Mouse (Mus musculus) liver, embryonic 11.5 days (tissue): ENCODE results near the gene Mast1. TPM values are rescaled to one million over a fixed set of nuclear protein-coding genes. Genes with fewer than 3 reads are reported as not detected.

Experiments
- ATAC-seq: fragments of 200-750 bp; cut with Nextera tagmentation; replicated peaks from 2 replicates; pipeline ENCODE4 v1.8.0; 2017; ENCODE audit warnings: moderate number of reproducible peaks, mild to moderate bottlenecking, moderate TSS enrichment, moderate library complexity; ENCODE audit not compliant: low FRiP score
- DNase-seq: peaks from one replicate; pipeline ENCODE4 v3.0.0-alpha.2; 2017; ENCODE audit warnings: low spot score
- H3K27ac ChIP-seq: fragments of 300-500 bp; sonication (generic); 2 replicates; pipeline ENCODE4 v1.5.1; 2014; ENCODE audit warnings: mild to moderate bottlenecking, low read depth, low read length, control low read depth
- H3K27me3 ChIP-seq: fragments of 300-500 bp; sonication (generic); replicated peaks from 2 replicates; pipeline ENCODE4 v1.6.1; 2014; ENCODE audit warnings: low read length, mixed read lengths; ENCODE audit not compliant: control insufficient read depth, insufficient read depth
- H3K36me3 ChIP-seq: fragments of 300-500 bp; sonication (generic); 2 replicates; pipeline ENCODE4 v1.6.1; 2014; ENCODE audit warnings: mild to moderate bottlenecking, low read length, moderate library complexity, mixed read lengths; ENCODE audit not compliant: control insufficient read depth, insufficient read depth
- H3K4me1 ChIP-seq: fragments of 300-500 bp; sonication (generic); replicated peaks from 2 replicates; pipeline ENCODE4 v1.6.1; 2014; ENCODE audit warnings: low read length, mixed read lengths; ENCODE audit not compliant: control insufficient read depth, insufficient read depth
- H3K4me2 ChIP-seq: fragments of 300-500 bp; sonication (generic); 2 replicates; pipeline ENCODE4 v1.6.1; 2014; ENCODE audit warnings: mild to moderate bottlenecking, control low read depth, moderate library complexity
- H3K4me3 ChIP-seq: fragments of 300-500 bp; sonication (generic); 2 replicates; pipeline ENCODE4 v1.5.1; 2014; ENCODE audit warnings: low read depth, low read length, control low read depth
- H3K9ac ChIP-seq: fragments of 300-500 bp; sonication (generic); 2 replicates; pipeline ENCODE4 v1.6.1; 2014; ENCODE audit warnings: low read depth, low read length, control low read depth
- H3K9me3 ChIP-seq: fragments of 300-500 bp; sonication (generic); 2 replicates; pipeline ENCODE4 v1.6.1; 2016; ENCODE audit warnings: low read length, inconsistent platforms, mixed read lengths; ENCODE audit not compliant: control insufficient read depth
- WGBS: fragments of 180-500 bp; shearing (Covaris S2); extraction: QIAGEN DNeasy Blood & Tissue Kit; methylation state at CpG from one replicate; pipeline ENCODE4 v1.1.7; 2014; 5-methylcytosine and 5-hydroxymethylcytosine counted together
- polyA plus RNA-seq: library from polyadenylated mRNA; unstranded; fragments of >200 nt; fragmentation: Nextera tagmentation; extraction: Ambion mirVana; gene quantifications from 2 replicates; pipeline ENCODE4 v1.2.1, GENCODE M21; 2014

The Mast1 gene
- polyA plus RNA-seq, 1 experiment from 2014 or later = 0.29 TPM

- ATAC-seq (no peak), DNase-seq (no peak)
- Histone ChIP-seq H3K4me2 (peak overlapping the region; percentile 99), H3K27ac (peak overlapping the region; percentile 96), H3K4me1 (peaks cover 60% of the 10 kb centered on the region), H3K9ac (peak overlapping the region; percentile 46), H3K9me3 (no peaks in the 10 kb centered on the region), H3K4me3 (no peak overlapping the region; the same call in 1 of the 2 replicates), H3K36me3 (peaks cover 17% of the 10 kb centered on the region), H3K27me3 (no peaks in the 10 kb centered on the region)
- 82% methylated on average over 13 of the region's 13 CpGs for WGBS
These were observed 30.6 kb upstream of the Mast1 start for GRCm38 (mm10) chr8:84967532-84968304.

GRCm38 (mm10) chr8:84966603-84967002, 29.4 kb upstream of the Mast1 start:
- peaks cover 50% of the 10 kb centered on the region for H3K4me1 ChIP-seq
- DNase-seq (no peak), ATAC-seq (peak; percentile 27)
- H3K36me3 ChIP-seq = peaks cover 15% of the 10 kb centered on the region
- peak overlapping the region; percentile 89 for H3K4me3 ChIP-seq
- peak overlapping the region; percentile 53 for H3K9ac ChIP-seq
- no peaks in the 10 kb centered on the region for H3K9me3 ChIP-seq
- peak overlapping the region; percentile 96 for H3K27ac ChIP-seq
- H3K27me3 ChIP-seq = no peaks in the 10 kb centered on the region
- H3K4me2 ChIP-seq = peak overlapping the region; percentile 97
- WGBS = 21% methylated on average over 3 of the region's 3 CpGs

GRCm38 (mm10) chr8:84965731-84966291, 28.7 kb upstream of the Mast1 start:
- under 1% methylated on average over 41 of the region's 41 CpGs for WGBS
- H3K27ac ChIP-seq = peak overlapping the region; percentile 96
- H3K4me1 ChIP-seq = peaks cover 45% of the 10 kb centered on the region
- H3K4me3 ChIP-seq = peak overlapping the region; percentile 89
- peak overlapping the region; percentile 97 for H3K4me2 ChIP-seq
- DNase-seq = peak; percentile 90
- peaks cover 11% of the 10 kb centered on the region for H3K36me3 ChIP-seq
- no peaks in the 10 kb centered on the region for H3K9me3 ChIP-seq
- no peaks in the 10 kb centered on the region for H3K27me3 ChIP-seq
- H3K9ac ChIP-seq = peak overlapping the region; percentile 92
- peak; percentile 83 for ATAC-seq

- WGBS = 85% methylated on average over 4 of the region's 4 CpGs
- DNase-seq = no peak
- no peaks in the 10 kb centered on the region for H3K27me3 ChIP-seq
- no peak overlapping the region for H3K9ac ChIP-seq
- H3K4me1 ChIP-seq = peaks cover 40% of the 10 kb centered on the region
- peak overlapping the region; percentile 89; the same call in 1 of the 2 replicates for H3K4me3 ChIP-seq
- no peaks in the 10 kb centered on the region for H3K9me3 ChIP-seq
- H3K4me2 ChIP-seq = peak overlapping the region; percentile 97
- no peak for ATAC-seq
- H3K27ac ChIP-seq = no peak overlapping the region
- H3K36me3 ChIP-seq = peaks cover 18% of the 10 kb centered on the region
These were observed 26.8 kb upstream of the Mast1 start for GRCm38 (mm10) chr8:84963952-84964351.

GRCm38 (mm10) chr8:84959811-84960210, 22.7 kb upstream of the Mast1 start:
- no peaks in the 10 kb centered on the region for H3K9me3 ChIP-seq

GRCm38 (mm10) chr8:84956768-84957167, 19.6 kb upstream of the Mast1 start:
- WGBS = 49% methylated on average over 2 of the region's 2 CpGs
- H3K36me3 ChIP-seq = peaks cover 11% of the 10 kb centered on the region
- DNase-seq = no peak

More at GRCm38 (mm10) chr8:84959811-84960210, 22.7 kb upstream of the Mast1 start:
- H3K4me2 ChIP-seq = no peak overlapping the region
- 86% methylated on average over 7 of the region's 7 CpGs for WGBS
- no peak for ATAC-seq
- peaks cover 5% of the 10 kb centered on the region for H3K4me1 ChIP-seq
- peaks cover 18% of the 10 kb centered on the region for H3K36me3 ChIP-seq
- H3K4me3 ChIP-seq = no peak overlapping the region
- no peak for DNase-seq
- H3K9ac ChIP-seq = no peak overlapping the region
- H3K27ac ChIP-seq = no peak overlapping the region
- no peaks in the 10 kb centered on the region for H3K27me3 ChIP-seq

GRCm38 (mm10) chr8:84952612-84953255, 15.6 kb upstream of the Mast1 start:
- peak overlapping the region; percentile 42 for H3K4me2 ChIP-seq
- H3K4me3 ChIP-seq = no peak overlapping the region
- peaks cover 44% of the 10 kb centered on the region for H3K27me3 ChIP-seq
- 7% methylated on average over 18 of the region's 18 CpGs for WGBS
- H3K9ac ChIP-seq = no peak overlapping the region
- no peak overlapping the region for H3K27ac ChIP-seq
- no peaks in the 10 kb centered on the region for H3K9me3 ChIP-seq
- peaks cover 3% of the 10 kb centered on the region; the same call in 1 of the 2 replicates for H3K4me1 ChIP-seq
- no peak; the same call in 1 of the 2 replicates for ATAC-seq
- H3K36me3 ChIP-seq = no peaks in the 10 kb centered on the region; the same call in 1 of the 2 replicates
- DNase-seq = no peak

More at GRCm38 (mm10) chr8:84956768-84957167, 19.6 kb upstream of the Mast1 start:
- H3K9ac ChIP-seq = no peak overlapping the region
- peaks cover 3% of the 10 kb centered on the region; the same call in 1 of the 2 replicates for H3K4me1 ChIP-seq
- no peak for ATAC-seq
- H3K27me3 ChIP-seq = peaks cover 15% of the 10 kb centered on the region
- no peaks in the 10 kb centered on the region for H3K9me3 ChIP-seq
- H3K4me2 ChIP-seq = no peak overlapping the region
- no peak overlapping the region for H3K27ac ChIP-seq
- H3K4me3 ChIP-seq = no peak overlapping the region

- WGBS = 16% methylated on average over 12 of the region's 12 CpGs
- Histone ChIP-seq H3K36me3 (no peaks in the 10 kb centered on the region), H3K27me3 (peaks cover 71% of the 10 kb centered on the region), H3K9me3 (no peaks in the 10 kb centered on the region), H3K27ac (no peak overlapping the region), H3K4me2 (no peak overlapping the region), H3K4me3 (no peak overlapping the region), H3K9ac (no peak overlapping the region), H3K4me1 (peaks cover 9% of the 10 kb centered on the region)
- ATAC-seq (no peak), DNase-seq (no peak)
These were observed 12.6 kb upstream of the Mast1 start for GRCm38 (mm10) chr8:84949753-84950152.
